Mouse (Mus musculus) spleen, adult 2 months (tissue): ENCODE results near the gene AW822073. TPM values are rescaled to one million over a fixed set of nuclear protein-coding genes. Genes with fewer than 3 reads are reported as not detected.
"Not testable (repeated sequence)": the region's sequence is repeated elsewhere in the genome, so short reads cannot be mapped to it uniquely, and the experiment has no call there.

Experiments
- DNase-seq, 2 experiments: peaks; one replicate each; pipeline versions ENCODE4 v3.0.0 to v3.0.0-alpha.2; 2012 to 2021; ENCODE audit warnings: low spot score in 2 of 2, low read depth in 1 of 2
- H3K27ac ChIP-seq: fragments of 200-500 bp; 2 replicates; pipeline ENCODE4 v1.5.1; 2012; ENCODE audit warnings: low read length, inconsistent platforms; ENCODE audit not compliant: insufficient read depth
- H3K27me3 ChIP-seq: fragments of 200-500 bp; 2 replicates; pipeline ENCODE4 v1.6.1; 2012; ENCODE audit warnings: mild to moderate bottlenecking, moderate library complexity, low read length, inconsistent platforms; ENCODE audit not compliant: control insufficient read depth, insufficient read depth
- H3K36me3 ChIP-seq: fragments of 200-500 bp; 2 replicates; pipeline ENCODE4 v1.6.1; 2012; ENCODE audit warnings: mild to moderate bottlenecking, low read length, inconsistent platforms; ENCODE audit not compliant: control insufficient read depth, insufficient read depth
- H3K4me1 ChIP-seq: fragments of 200-500 bp; 2 replicates; pipeline ENCODE4 v1.6.1; 2011; ENCODE audit warnings: inconsistent platforms; ENCODE audit not compliant: control insufficient read depth, insufficient read depth, insufficient read length
- H3K4me3 ChIP-seq: fragments of 200-500 bp; 2 replicates; pipeline ENCODE4 v1.5.1; 2011; ENCODE audit warnings: mild to moderate bottlenecking, inconsistent platforms; ENCODE audit not compliant: insufficient read depth, insufficient read length; ENCODE audit errors: extremely low read depth
- CTCF ChIP-seq: fragments of 200-500 bp; IDR thresholded peaks from 2 replicates; pipeline ENCODE4 v1.5.1; 2011; ENCODE audit warnings: mild to moderate bottlenecking, inconsistent platforms; ENCODE audit not compliant: insufficient read depth, insufficient read length, insufficient replicate concordance; ENCODE audit errors: extremely low read depth
- POLR2A ChIP-seq: fragments of 200-500 bp; IDR thresholded peaks from 2 replicates; pipeline ENCODE4 v1.6.1; 2011; ENCODE audit warnings: low read depth, low read length, inconsistent platforms
- WGBS: fragments of 180-500 bp; shearing (Covaris S2); methylation state at CpG from one replicate; pipeline ENCODE4 v1.1.7; 2018; 5-methylcytosine and 5-hydroxymethylcytosine counted together
- polyA plus RNA-seq: library from polyadenylated mRNA; depleted of rRNA; stranded (reverse); fragments of >200 nt; gene quantifications from 2 replicates; pipeline ENCODE4 v1.2.3, GENCODE M21; 2012

AW822073 gene
- polyA plus RNA-seq, 1 experiment = not detected

- Histone ChIP-seq H3K27ac (no peak within 1 kb of the TSS), H3K4me3 (no peak within 1 kb of the TSS), H3K36me3 (no peaks in the 10 kb centered on the region), H3K27me3 (no peaks in the 10 kb centered on the region), H3K4me1 (no peaks in the 10 kb centered on the region)
- TF ChIP-seq POLR2A (no peak), CTCF (no peak)
- DNase-seq = no peak
- 87% methylated on average over 10 of the region's 10 CpGs for WGBS
Measured at GRCm38 (mm10) chr10:58236613-58237012, 11.9 kb upstream of the AW822073 start, which contains the start of gene Gm4981. Gene Gm4981 (minus strand): TSS chr10:58236701.

DNA sequence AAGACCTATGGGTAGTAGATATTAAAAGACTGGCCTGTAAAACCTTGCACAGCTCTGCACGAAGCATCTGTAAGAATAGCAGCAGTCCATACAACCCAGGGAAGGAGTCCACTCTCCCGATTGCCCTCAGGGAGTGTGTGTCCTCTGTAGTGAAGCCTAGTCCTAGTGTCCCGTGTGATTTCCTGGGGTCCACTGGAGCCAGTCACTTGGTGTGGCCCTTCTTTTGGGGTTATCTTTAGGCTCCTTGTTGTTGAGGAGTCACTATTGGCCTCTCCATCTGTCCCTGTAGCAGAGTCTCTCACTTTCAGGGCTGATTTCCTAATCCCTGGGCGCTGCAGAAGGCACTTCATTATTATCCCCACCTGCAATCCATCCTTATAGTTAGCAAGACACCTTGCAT, 10.3 kb upstream of the AW822073 start:
- WGBS = 86% methylated on average over 4 of the region's 4 CpGs
- not testable (repeated sequence) for H3K27ac ChIP-seq, DNase-seq, H3K36me3 ChIP-seq, H3K4me3 ChIP-seq, H3K27me3 ChIP-seq, H3K4me1 ChIP-seq

DNA sequence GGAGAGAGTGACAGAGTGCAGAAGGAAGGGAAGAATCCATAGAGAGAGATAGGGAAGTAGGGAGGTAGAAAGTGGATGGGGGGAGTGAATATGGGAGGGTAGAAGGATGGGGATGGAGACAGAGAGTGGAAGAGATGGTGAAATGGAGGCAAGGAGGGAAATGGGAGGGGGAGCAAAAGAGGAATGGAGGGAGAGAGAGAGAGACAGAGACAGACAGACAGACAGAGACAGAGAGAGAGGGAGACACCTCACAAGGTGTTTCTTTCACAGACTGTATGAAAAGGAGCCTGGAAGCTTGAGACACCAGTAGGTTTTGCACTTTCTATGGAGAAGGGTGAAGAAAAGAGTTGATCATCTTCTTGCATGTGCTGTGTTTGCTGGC, 9.0 kb upstream of the AW822073 start:
- not testable (repeated sequence) for DNase-seq, H3K4me1 ChIP-seq, H3K27me3 ChIP-seq, H3K27ac ChIP-seq, H3K4me3 ChIP-seq, H3K36me3 ChIP-seq

- H3K36me3 ChIP-seq, H3K4me3 ChIP-seq, H3K27ac ChIP-seq, H3K27me3 ChIP-seq, H3K4me1 ChIP-seq: not testable (repeated sequence)
- WGBS = 79% methylated on average over 10 of the region's 10 CpGs
- DNase-seq = peak in 1 of 2 experiments; percentile 28
Measured at GRCm38 (mm10) chr10:58233054-58233739, 8.5 kb upstream of the AW822073 start.

GRCm38 (mm10) chr10:58232641-58232969, 7.9 kb upstream of the AW822073 start, which contains the start of gene Duxf3:
Gene Duxf3 (minus strand): TSS chr10:58232675.
- 88% methylated on average over 8 of the region's 8 CpGs for WGBS
- peak in 1 of 2 experiments; percentile 30 for DNase-seq
- not testable (repeated sequence) for H3K4me1 ChIP-seq, H3K36me3 ChIP-seq, H3K27ac ChIP-seq, H3K4me3 ChIP-seq, H3K27me3 ChIP-seq

GRCm38 (mm10) chr10:58231779-58232640, 7.3 kb upstream of the AW822073 start:
- not testable (repeated sequence) for H3K36me3 ChIP-seq, H3K4me3 ChIP-seq, H3K4me1 ChIP-seq, H3K27me3 ChIP-seq, H3K27ac ChIP-seq
- peak in 1 of 2 experiments; percentile 79 for DNase-seq
- 89% methylated on average over 35 of the region's 35 CpGs for WGBS

DNA sequence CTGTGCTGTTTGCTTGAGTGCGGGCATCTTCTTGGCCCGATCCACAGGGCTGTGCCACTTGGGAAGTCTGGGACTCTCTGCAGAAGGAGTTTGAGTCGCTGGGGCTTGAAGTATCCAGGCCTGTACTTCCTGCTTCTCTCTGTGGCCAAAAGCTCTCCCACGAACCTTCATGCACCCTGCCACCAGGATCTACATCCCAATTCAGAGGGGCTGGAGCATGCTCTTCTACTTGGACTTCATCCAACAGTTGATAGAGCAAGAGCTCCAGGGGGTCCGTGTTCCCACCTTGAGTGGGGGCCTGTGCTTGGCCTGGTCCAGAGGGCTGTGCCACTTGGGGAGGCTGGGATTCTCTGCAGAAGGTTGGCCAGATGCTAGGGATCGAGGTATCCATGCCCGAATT, 6.4 kb upstream of the AW822073 start:
- 80% methylated on average over 5 of the region's 7 CpGs for WGBS
- not testable (repeated sequence) for H3K27ac ChIP-seq, H3K4me1 ChIP-seq, H3K4me3 ChIP-seq, H3K36me3 ChIP-seq, H3K27me3 ChIP-seq
- DNase-seq = peak in 1 of 2 experiments; percentile 42

DNA sequence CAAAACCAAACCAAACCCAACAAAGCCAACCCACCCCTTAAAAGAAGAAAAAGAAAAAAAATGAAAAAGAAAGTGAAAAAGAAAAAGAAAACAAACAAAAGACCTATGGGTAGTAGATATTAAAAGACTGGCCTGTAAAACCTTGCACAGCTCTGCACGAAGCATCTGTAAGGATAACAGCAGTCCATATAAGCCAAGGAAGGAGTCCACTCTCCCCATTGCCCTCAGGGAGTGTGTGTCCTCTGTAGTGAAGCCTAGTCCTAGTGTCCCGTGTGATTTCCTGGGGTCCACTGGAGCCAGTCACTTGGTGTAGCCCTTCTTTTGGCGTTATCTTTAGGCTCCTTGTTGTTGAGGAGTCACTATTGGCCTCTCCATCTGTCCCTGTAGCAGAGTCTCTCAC, 5.3 kb upstream of the AW822073 start:
- 56% methylated on average over 3 of the region's 3 CpGs for WGBS
- not testable (repeated sequence) for H3K27me3 ChIP-seq, DNase-seq

GRCm38 (mm10) chr10:58227798-58228197, 3.1 kb upstream of the AW822073 start:
- DNase-seq = peak in 1 of 2 experiments; percentile 31

More for the DNA sequence above, 5.3 kb upstream of the AW822073 start:
- H3K27ac ChIP-seq, H3K4me3 ChIP-seq, H3K4me1 ChIP-seq, H3K36me3 ChIP-seq: not testable (repeated sequence)

DNA sequence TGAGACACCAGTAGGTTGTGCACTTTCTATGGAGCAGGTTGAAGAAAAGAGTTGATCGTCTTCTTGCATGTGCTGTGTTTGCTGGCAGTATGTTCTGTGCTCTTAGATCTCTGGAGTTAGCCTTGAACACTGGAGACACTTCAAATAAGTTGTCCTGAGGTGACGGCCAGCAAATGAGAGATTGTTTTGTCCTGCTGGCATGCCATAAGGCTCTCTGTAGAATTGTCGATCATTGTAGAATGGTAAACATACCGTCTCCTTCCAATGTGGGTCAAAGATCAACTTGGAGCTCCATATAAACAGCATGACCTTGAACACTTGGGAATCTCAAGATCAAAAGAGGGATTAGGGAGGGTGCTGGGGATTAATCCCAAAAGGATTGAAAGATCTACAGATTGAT, 1.6 kb upstream of the AW822073 start:
- H3K27ac ChIP-seq, H3K36me3 ChIP-seq, H3K4me3 ChIP-seq, H3K4me1 ChIP-seq, DNase-seq, H3K27me3 ChIP-seq: not testable (repeated sequence)
- 80% methylated on average over 4 of the region's 4 CpGs for WGBS

More at GRCm38 (mm10) chr10:58227798-58228197, 3.1 kb upstream of the AW822073 start:
- not testable (repeated sequence) for H3K36me3 ChIP-seq, H3K4me1 ChIP-seq, H3K4me3 ChIP-seq, H3K27me3 ChIP-seq, H3K27ac ChIP-seq
- 82% methylated on average over 2 of the region's 6 CpGs for WGBS
